Mouse (Mus musculus): ENCODE results near the gene Alpl. TPM values are rescaled to one million over a fixed set of nuclear protein-coding genes. Genes with fewer than 3 reads are reported as not detected.
A peak's percentile ranks its signal among the peaks of the same experiment; 100 is the strongest.

Gene Alpl
- polyA plus RNA-seq, 1 experiment = 569 TPM

DNA sequence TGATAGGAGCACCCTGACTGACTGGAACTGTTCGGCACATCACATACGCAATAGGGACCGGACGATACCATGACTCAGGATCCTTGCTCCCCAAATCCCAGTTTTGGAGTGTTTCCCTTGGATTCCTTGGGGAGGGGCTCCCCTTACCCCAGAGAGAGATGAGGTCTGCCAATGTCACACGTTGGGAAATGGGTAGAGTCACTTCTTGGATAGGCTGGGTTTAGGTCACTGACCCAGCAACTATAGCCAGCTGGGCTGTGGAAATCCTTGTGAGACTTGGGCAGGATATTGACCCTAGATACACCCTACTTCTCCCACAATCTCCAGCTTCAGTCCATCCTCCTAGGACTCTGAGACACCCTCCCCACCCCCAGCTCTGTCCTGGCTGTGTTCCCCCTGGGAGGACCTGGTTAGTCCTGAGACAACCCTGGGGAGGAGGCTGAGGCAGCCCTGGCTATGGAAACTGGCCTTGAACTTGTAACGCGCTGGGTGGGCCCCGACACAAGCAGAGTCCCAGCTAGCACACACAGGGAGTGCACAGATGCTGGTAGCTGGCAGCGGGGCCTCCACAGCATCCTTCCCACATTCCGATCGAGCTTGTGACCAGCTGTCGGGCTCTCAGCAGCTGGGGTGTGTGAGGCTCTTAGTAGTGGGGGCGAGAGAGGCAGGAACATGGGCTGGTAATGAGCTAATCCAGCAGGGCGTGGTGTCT, 25.1 kb downstream of the Alpl start:
- Histone ChIP-seq H3K4me1 (ENCODE audit: control insufficient read depth, insufficient read depth, low read length) (peaks cover 27% of the 10 kb centered on the region), H3K4me3 (ENCODE audit: insufficient read depth, low read depth, low read length) (no peak overlapping the region), H3K36me3 (ENCODE audit: control insufficient read depth, insufficient read depth, low read length) (no peaks in the 10 kb centered on the region), H3K27ac (ENCODE audit: insufficient read depth, low read depth, low read length) (no peak overlapping the region), H3K27me3 (replicated peaks; ENCODE audit: control insufficient read depth, insufficient read depth, low read length) (no peaks in the 10 kb centered on the region)
- 77% methylated on average over 14 of the region's 14 CpGs for WGBS
- no peak for TF ChIP-seq POLR2A (IDR thresholded peaks at IDR 0.05; ENCODE audit: low read depth, low read length)
- no peak for DNase-seq

DNA sequence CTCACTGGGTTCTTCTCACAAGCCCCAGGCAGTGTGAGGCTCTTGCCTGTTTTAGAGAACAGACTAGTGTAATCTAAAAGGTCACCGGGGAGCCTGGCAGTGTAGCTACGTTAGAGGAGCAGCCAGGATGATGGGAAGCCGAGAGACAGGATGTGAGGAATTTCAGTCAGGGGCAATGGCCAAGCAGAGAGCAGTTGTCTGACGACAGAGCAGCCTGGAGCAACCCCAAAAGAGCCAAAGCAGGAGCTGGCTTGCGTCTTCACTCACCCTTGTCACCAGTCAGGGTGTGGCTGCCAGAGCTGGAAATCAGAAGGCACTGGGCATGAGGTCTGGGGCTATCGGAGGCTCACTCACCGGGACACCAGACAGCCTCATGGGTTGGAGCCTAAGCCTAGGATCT, 26.5 kb downstream of the Alpl start:
- TF ChIP-seq CTCF (conservative IDR thresholded peaks at IDR 0.05; ENCODE audit: insufficient read depth, insufficient read length, low read depth, low read length) (no peak), POLR2A (IDR thresholded peaks at IDR 0.05; ENCODE audit: low read depth, low read length) (no peak)
- H3K4me3 ChIP-seq (ENCODE audit: insufficient read depth, low read depth, low read length) = no peak overlapping the region
- no peak for DNase-seq
- H3K27ac ChIP-seq (ENCODE audit: insufficient read depth, low read depth, low read length) = no peak overlapping the region
- H3K27me3 ChIP-seq (replicated peaks; ENCODE audit: control insufficient read depth, insufficient read depth, low read length) = no peaks in the 10 kb centered on the region
- WGBS = 44% methylated on average over 7 of the region's 7 CpGs
- H3K4me1 ChIP-seq (ENCODE audit: control insufficient read depth, insufficient read depth, low read length) = peaks cover 28% of the 10 kb centered on the region
- no peaks in the 10 kb centered on the region for H3K36me3 ChIP-seq (ENCODE audit: control insufficient read depth, insufficient read depth, low read length)

DNA sequence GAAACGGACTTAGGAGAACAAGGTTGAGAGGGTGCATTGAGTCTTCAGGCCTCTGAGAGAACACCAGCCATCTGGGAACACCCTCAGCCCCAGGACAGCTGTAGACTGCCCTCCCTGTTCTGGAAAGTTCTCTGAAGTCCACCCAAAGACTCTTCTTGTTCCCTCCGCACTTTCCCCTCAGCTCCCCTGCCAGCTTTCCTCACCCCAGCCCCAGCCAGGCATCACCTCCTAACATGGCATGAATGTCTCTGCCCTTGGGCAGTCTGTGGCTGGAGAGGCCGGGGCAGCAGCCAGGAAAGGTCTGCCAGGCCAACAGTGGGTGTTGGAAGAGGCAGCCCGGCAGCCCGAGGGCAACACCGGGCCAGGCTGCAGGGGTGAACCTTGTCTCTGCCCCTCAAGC, 27.4 kb downstream of the Alpl start:
- Histone ChIP-seq H3K36me3 (ENCODE audit: control insufficient read depth, insufficient read depth, low read length) (no peaks in the 10 kb centered on the region), H3K27ac (ENCODE audit: insufficient read depth, low read depth, low read length) (peak overlapping the region; percentile 2; the same call in 1 of the 2 replicates), H3K4me1 (ENCODE audit: control insufficient read depth, insufficient read depth, low read length) (peaks cover 23% of the 10 kb centered on the region), H3K27me3 (replicated peaks; ENCODE audit: control insufficient read depth, insufficient read depth, low read length) (no peaks in the 10 kb centered on the region), H3K4me3 (ENCODE audit: insufficient read depth, low read depth, low read length) (no peak overlapping the region)
- TF ChIP-seq CTCF (conservative IDR thresholded peaks at IDR 0.05; ENCODE audit: insufficient read depth, insufficient read length, low read depth, low read length) (no peak), POLR2A (IDR thresholded peaks at IDR 0.05; ENCODE audit: low read depth, low read length) (no peak)
- DNase-seq = peak; percentile 64
- 38% methylated on average over 6 of the region's 6 CpGs for WGBS

DNA sequence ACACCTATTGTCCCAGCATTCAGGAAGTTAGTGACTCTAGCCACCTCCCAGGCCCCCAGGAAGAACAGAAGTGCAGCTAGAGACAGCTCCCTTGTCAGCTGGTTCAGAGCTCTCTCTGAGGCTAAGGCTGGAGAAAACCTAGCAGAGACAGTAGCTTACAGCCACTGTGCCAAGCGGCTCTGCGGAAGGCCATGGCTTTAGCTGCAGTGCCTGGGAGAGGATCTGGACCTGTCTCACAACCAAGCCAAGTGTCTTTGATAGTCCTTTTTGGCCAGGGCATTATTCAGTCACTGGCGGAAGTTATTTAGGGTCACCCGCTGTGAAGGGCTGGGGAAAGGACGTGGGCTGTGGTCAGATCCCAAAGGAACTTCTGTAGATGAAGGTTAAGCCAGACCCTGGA, 27.8 kb downstream of the Alpl start:
- no peak for TF ChIP-seq CTCF (conservative IDR thresholded peaks at IDR 0.05; ENCODE audit: insufficient read depth, insufficient read length, low read depth, low read length)
- TF ChIP-seq POLR2A (IDR thresholded peaks at IDR 0.05; ENCODE audit: low read depth, low read length) = no peak
- H3K36me3 ChIP-seq (ENCODE audit: control insufficient read depth, insufficient read depth, low read length) = no peaks in the 10 kb centered on the region
- no peaks in the 10 kb centered on the region for H3K27me3 ChIP-seq (replicated peaks; ENCODE audit: control insufficient read depth, insufficient read depth, low read length)
- peaks cover 20% of the 10 kb centered on the region for H3K4me1 ChIP-seq (ENCODE audit: control insufficient read depth, insufficient read depth, low read length)
- 86% methylated on average over 5 of the region's 5 CpGs for WGBS
- DNase-seq = no peak
- no peak overlapping the region for H3K4me3 ChIP-seq (ENCODE audit: insufficient read depth, low read depth, low read length)
- H3K27ac ChIP-seq (ENCODE audit: insufficient read depth, low read depth, low read length) = peak overlapping the region; percentile 2

DNA sequence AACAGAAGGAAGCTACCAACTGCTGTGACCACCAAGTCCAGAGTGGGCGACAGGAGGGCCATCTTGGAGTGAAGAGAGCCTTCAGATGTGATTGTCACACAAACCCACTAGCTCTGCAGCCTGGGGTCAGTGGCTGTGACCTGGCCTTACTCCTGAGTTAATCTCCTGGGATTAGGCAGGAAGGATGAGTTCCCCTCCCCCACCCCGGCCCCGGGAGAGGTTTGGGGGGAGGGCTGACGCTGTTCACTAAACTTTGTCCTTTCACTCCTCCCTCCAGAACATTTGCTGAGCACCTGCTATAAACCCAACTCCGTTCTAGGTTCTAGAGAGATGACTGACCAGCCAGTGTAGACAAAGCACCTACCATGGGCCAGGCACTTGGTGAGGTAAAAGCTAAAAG, 29.8 kb downstream of the Alpl start:
- Histone ChIP-seq H3K4me1 (ENCODE audit: control insufficient read depth, insufficient read depth, low read length) (peaks cover 16% of the 10 kb centered on the region), H3K27ac (ENCODE audit: insufficient read depth, low read depth, low read length) (peak overlapping the region; percentile 61), H3K27me3 (replicated peaks; ENCODE audit: control insufficient read depth, insufficient read depth, low read length) (no peaks in the 10 kb centered on the region), H3K4me3 (ENCODE audit: insufficient read depth, low read depth, low read length) (no peak overlapping the region), H3K36me3 (ENCODE audit: control insufficient read depth, insufficient read depth, low read length) (no peaks in the 10 kb centered on the region)
- DNase-seq = peak; percentile 81
- 40% methylated on average over 5 of the region's 5 CpGs for WGBS
- TF ChIP-seq POLR2A (IDR thresholded peaks at IDR 0.05; ENCODE audit: low read depth, low read length) (no peak), CTCF (conservative IDR thresholded peaks at IDR 0.05; ENCODE audit: insufficient read depth, insufficient read length, low read depth, low read length) (no peak)

DNA sequence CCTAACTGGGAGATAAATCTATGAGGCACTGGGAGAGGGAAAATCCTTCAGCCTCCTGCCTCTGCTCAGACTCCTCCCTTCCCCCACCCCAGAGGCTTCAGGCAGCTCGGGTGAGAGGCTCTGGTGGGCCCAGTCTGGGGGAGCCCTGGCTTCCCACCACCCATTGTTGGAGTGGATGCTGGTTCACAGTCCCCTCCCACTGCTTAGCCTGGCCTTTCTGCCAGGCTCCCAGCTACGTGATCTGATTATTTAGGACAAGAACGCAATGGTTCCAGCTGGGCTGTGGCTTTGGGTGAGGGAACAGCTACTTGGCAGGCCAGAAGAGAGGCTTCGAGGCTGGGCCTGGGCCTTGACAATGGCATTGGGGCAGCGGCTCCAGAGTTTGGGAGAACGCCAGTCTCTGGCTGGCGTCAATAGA, 30.6 kb downstream of the Alpl start:
- TF ChIP-seq CTCF (conservative IDR thresholded peaks at IDR 0.05; ENCODE audit: insufficient read depth, insufficient read length, low read depth, low read length) (no peak), POLR2A (IDR thresholded peaks at IDR 0.05; ENCODE audit: low read depth, low read length) (no peak)
- WGBS = 66% methylated on average over 7 of the region's 7 CpGs
- Histone ChIP-seq H3K4me3 (ENCODE audit: insufficient read depth, low read depth, low read length) (no peak overlapping the region), H3K36me3 (ENCODE audit: control insufficient read depth, insufficient read depth, low read length) (no peaks in the 10 kb centered on the region), H3K4me1 (ENCODE audit: control insufficient read depth, insufficient read depth, low read length) (peaks cover 16% of the 10 kb centered on the region), H3K27me3 (replicated peaks; ENCODE audit: control insufficient read depth, insufficient read depth, low read length) (no peaks in the 10 kb centered on the region), H3K27ac (ENCODE audit: insufficient read depth, low read depth, low read length) (no peak overlapping the region)
- DNase-seq = no peak

DNA sequence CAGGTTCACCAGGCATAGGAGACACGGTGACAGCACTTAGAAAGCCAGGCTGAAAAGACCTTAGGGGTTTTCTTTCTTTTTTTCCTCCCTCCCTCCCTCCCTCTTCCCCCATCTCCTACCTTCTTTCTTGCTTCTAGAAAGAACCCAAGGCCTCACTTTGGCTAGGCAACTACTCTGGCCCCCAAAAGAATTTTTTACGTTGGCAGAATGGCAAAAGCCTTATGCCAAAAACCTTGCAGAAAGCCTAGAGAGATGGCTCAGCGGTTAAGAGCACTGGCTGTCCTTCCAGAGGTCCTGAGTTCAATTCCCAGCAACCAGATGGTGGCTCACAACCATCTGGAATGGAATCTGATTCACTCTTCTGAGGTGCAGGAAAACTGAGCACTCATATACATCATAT, 31.6 kb downstream of the Alpl start:
- TF ChIP-seq CTCF (conservative IDR thresholded peaks at IDR 0.05; ENCODE audit: insufficient read depth, insufficient read length, low read depth, low read length) = no peak
- no peak for TF ChIP-seq POLR2A (IDR thresholded peaks at IDR 0.05; ENCODE audit: low read depth, low read length)
- Histone ChIP-seq H3K27me3 (replicated peaks; ENCODE audit: control insufficient read depth, insufficient read depth, low read length) (no peaks in the 10 kb centered on the region), H3K4me3 (ENCODE audit: insufficient read depth, low read depth, low read length) (no peak overlapping the region), H3K36me3 (ENCODE audit: control insufficient read depth, insufficient read depth, low read length) (no peaks in the 10 kb centered on the region), H3K27ac (ENCODE audit: insufficient read depth, low read depth, low read length) (no peak overlapping the region), H3K4me1 (ENCODE audit: control insufficient read depth, insufficient read depth, low read length) (peaks cover 12% of the 10 kb centered on the region; the same call in 1 of the 2 replicates)
- no peak for DNase-seq
- WGBS = 72% methylated on average over 3 of the region's 3 CpGs

Data from kidney, adult 2 months (tissue).